Mouse (Mus musculus) C2C12 (cell line): ENCODE results near the gene Colca2. TPM values are rescaled to one million over a fixed set of nuclear protein-coding genes. Genes with fewer than 3 reads are reported as not detected.

Source experiments
- H3K27me3 ChIP-seq: one replicate; pipeline ENCODE4 v1.6.1; 2011; ENCODE audit not compliant: control insufficient read depth, insufficient read depth, insufficient read length
- H3K36me3 ChIP-seq: one replicate; pipeline ENCODE4 v1.6.1; 2011; ENCODE audit not compliant: control insufficient read depth, insufficient read depth
- H3K4me3 ChIP-seq: one replicate; pipeline ENCODE4 v1.5.1; 2011; ENCODE audit warnings: mild to moderate bottlenecking, control low read depth; ENCODE audit not compliant: poor library complexity, insufficient read depth, severe bottlenecking
- H3K79me2 ChIP-seq: one replicate; pipeline ENCODE4 v1.6.1; 2011; ENCODE audit not compliant: control insufficient read depth, insufficient read depth
- H3K79me3 ChIP-seq: one replicate; pipeline ENCODE4 v1.6.1; 2011; ENCODE audit warnings: low read depth, control low read depth
- H3ac ChIP-seq: one replicate; pipeline ENCODE3; 2011; ENCODE audit warnings: low read depth; ENCODE audit not compliant: control insufficient read depth, insufficient read length
- CEBPB ChIP-seq: IDR thresholded peaks from one replicate; pipeline ENCODE4 v1.6.1; 2011; ENCODE audit warnings: low read depth, mild to moderate bottlenecking, control low read depth, moderate library complexity
- CTCF ChIP-seq: IDR thresholded peaks from one replicate; pipeline ENCODE4 v1.5.1; 2011; ENCODE audit not compliant: control insufficient read depth, insufficient read depth, insufficient read length
- FOSL1 ChIP-seq: IDR thresholded peaks from one replicate; pipeline ENCODE4 v1.8.0; 2011; ENCODE audit warnings: mild to moderate bottlenecking, low read length; ENCODE audit not compliant: poor library complexity, insufficient read depth, severe bottlenecking
- MAX ChIP-seq: IDR thresholded peaks from one replicate; pipeline ENCODE4 v1.6.1; 2011; ENCODE audit warnings: mild to moderate bottlenecking, control low read depth
- MYOD1 ChIP-seq: IDR thresholded peaks from one replicate; pipeline ENCODE4 v1.6.1; 2011; ENCODE audit warnings: low read depth; ENCODE audit not compliant: control insufficient read depth, insufficient read length
- MYOG ChIP-seq: IDR thresholded peaks from one replicate; pipeline ENCODE4 v1.6.1; 2011; ENCODE audit not compliant: control insufficient read depth, insufficient read length; ENCODE audit errors: extremely low read depth
- USF1 ChIP-seq: IDR thresholded peaks from one replicate; pipeline ENCODE4 v1.6.1; 2011; ENCODE audit warnings: low read depth, mild to moderate bottlenecking, control low read depth, moderate library complexity
- long read RNA-seq, 2 experiments: library from polyadenylated mRNA; unstranded; transcript quantifications; one replicate each; pipeline ENCODE4 v2.0.0; 2019 to 2020
- polyA plus RNA-seq: library from polyadenylated mRNA; unstranded; fragments of >200 nt; fragmentation: generic; extraction: Trizol; gene quantifications from one replicate; pipeline ENCODE4 v1.2.1, GENCODE M21; 2012; ENCODE audit warnings: missing spikeins

The Colca2 gene
- 0.20 TPM for polyA plus RNA-seq
- long read RNA-seq, experiment 1, partial matches to known transcripts, result 0 of 1 reads
- long read RNA-seq, experiment 1, other reads (novel, unspliced or antisense), result 0 of 1 reads
- long read RNA-seq, experiment 2, result 0 reads

DNA sequence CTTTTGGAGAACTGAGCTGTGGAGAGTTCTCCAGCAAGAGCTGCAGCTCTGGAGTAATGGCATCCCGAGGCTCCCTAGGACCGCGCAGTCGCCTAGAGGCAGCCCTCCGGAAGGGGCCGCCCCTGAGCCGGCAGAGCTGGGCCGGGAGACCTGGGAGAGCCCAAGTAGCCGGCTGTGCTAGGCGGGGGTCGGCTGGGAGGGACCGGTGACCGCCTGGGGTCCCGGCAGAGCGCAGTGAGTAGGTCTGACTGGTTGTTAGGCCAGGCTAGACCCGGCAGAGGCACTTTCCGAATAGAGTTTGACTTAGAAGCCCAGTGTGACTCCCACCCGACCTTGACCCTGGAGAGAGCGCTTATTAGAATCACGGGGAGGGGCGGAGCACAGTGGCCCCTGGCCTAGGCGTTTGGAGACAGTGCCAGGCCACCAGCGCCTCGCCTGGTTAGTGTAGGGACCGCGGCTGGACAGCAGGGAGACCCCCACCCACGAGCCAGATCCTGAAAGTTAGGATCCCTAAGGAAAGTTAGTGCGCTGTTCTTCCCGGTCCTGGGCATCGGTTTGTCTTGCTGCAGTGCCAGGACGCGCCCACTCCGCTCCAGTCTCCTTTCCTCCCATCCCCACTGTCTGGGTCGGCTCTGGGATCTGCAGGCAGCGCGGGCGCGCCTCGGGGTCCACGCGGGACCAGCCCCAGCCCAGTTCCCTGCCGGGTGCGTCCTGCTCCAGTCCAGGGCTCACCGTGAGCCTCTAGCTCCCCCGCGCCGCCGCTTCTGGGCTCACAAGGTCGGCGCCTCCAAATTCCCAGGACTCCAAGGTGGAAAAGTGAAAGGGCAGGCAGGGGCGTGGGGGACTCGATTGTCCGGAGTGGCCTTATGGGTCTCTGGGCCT lies at the start of gene Colca2:
Gene Colca2 (minus strand): TSS at position 70 of the 882 bp plus-strand sequence.
- H3K36me3 ChIP-seq, result no peaks in the 10 kb centered on the region
- H3K4me3 ChIP-seq, result peak within 1 kb of the TSS; percentile 6
- TF ChIP-seq MYOG (no peak), MYOD1 (no peak), FOSL1 (no peak), MAX (no peak), CTCF (peak; percentile 32)
- peaks cover 5% of the 10 kb centered on the region for H3K27me3 ChIP-seq
- H3ac ChIP-seq, result peak within 1 kb of the TSS; percentile 44
- H3K79me2 ChIP-seq, result no peaks in the 10 kb centered on the region
- no peaks in the 10 kb centered on the region for H3K79me3 ChIP-seq

DNA sequence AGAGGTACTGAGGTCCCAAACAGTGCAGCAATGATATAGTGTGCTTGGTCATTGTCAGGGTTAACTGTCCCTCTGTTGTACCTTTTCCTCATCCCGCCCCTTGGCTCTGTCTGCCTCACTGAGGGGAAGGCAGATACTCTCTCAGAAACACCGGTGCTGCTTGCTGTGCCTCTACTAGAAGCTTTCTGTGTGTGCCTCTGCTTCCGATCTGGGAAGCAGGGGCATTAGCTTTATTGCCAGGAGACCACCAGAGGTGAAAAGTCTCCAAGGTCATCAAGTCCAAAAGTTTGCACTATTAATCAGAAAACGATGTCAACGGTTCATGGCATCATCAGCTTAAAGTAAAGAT lies 49.2 kb upstream of the Colca2 start:
- Histone ChIP-seq H3K79me2 (no peaks in the 10 kb centered on the region), H3K27me3 (peaks cover 12% of the 10 kb centered on the region), H3K36me3 (no peaks in the 10 kb centered on the region), H3K79me3 (no peaks in the 10 kb centered on the region), H3K4me3 (no peak overlapping the region), H3ac (no peak overlapping the region)
- TF ChIP-seq USF1, result no peak
- TF ChIP-seq CTCF, result no peak
- TF ChIP-seq CEBPB, result no peak
- no peak for TF ChIP-seq MYOD1

DNA sequence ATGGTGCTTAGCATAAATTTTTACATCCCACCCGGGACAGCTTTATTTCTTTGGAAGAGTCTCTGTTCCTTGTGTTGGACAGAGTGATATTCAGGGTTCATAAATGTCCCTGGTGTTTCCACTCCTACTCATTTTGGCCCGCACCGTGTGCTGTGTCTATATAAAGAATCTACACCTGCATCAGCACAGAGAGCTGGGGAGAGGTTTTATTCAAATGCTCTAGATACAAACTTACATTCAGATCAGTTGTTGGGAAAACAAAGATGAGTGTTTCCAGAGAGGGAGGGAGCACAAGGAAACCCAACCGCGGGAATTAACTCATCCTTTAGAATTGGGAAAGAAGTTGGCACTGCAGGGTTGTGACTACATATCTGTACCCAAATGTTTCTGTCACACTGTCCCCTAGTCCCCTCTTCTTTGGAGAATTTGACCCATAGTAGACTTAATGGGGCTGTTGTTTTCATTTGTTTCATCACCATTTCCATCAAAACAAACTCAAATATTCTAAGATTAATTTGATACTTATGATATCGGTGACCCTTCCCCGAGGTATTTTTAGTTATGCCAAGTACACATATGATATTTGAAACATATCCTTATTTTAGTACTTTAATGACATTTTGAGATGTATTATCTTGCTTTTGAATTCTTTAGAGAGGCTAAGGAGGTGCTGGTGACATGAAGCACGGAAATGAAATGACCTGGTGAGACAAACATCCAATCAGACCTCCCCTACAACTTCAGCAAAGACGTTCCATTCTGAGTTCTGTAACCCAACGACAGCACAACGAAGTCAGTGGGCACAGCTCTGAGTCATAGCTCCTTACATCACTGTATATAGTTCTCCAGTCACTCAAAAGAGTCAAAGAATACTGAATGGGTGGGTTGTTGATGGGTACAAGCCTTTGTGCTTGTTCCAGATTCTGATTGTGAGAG lies 48.5 kb upstream of the Colca2 start:
- no peaks in the 10 kb centered on the region for H3K36me3 ChIP-seq

DNA sequence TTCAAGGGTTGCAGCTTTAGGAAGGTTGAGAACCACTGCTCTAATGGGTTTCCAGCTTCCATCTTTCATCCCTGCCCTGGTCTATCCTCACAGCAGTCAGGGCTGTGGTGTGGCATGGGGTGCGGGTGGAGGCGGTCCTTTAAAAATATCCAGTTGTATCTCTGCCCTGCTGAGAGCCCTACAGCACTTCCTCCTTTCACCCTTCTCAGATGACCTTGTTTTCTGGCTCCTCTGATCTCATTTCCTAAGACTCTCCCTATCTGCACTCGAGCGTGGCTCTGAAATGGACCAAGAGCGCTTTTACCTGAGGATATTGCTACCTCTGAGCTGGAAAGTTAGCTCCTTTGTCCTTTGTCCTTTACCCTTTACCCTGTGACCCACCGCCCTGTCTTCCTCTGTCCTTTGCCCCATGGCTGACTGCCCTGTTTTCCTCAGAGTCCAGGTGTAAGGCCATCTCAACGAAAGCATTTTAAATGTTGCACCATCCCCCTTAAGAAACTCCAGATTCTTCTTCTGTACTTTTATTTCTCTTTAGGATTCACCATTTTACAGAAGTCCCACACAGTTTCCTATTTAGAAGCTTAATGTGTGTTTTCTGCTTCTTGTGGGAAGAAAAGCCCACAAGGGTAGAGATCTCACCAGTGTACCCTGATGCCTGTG lies 46.2 kb upstream of the Colca2 start:
- Histone ChIP-seq H3K79me2 (no peaks in the 10 kb centered on the region), H3K79me3 (no peaks in the 10 kb centered on the region), H3K27me3 (peaks cover 7% of the 10 kb centered on the region), H3ac (no peak overlapping the region), H3K4me3 (no peak overlapping the region), H3K36me3 (no peaks in the 10 kb centered on the region)
- TF ChIP-seq FOSL1 (no peak), USF1 (no peak), MYOD1 (no peak), MAX (no peak)

More for the DNA sequence above, 48.5 kb upstream of the Colca2 start:
- Histone ChIP-seq H3K79me2 (no peaks in the 10 kb centered on the region), H3K4me3 (no peak overlapping the region), H3ac (no peak overlapping the region), H3K27me3 (peaks cover 16% of the 10 kb centered on the region), H3K79me3 (no peaks in the 10 kb centered on the region)
- TF ChIP-seq CTCF (no peak), CEBPB (no peak), FOSL1 (no peak), MYOD1 (no peak), MYOG (no peak), MAX (no peak), USF1 (no peak)

DNA sequence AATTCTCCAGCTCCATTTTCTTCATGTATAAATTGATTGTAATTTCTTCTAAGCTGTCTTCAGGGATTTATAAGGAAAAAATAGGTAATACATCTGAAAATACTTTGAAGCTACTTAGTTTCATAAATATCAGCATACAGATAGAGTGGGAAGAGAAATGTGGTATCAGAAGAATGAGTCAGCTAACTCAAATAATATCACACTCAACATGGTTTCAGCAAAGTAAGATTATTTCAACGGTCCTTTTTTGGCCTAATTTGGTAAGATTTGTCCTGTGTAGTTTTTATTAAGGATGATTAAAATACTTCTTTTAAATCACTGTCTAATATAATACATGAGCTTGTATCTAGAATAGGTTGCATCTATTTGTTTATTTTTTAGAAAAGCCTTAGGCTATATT lies 41.7 kb upstream of the Colca2 start:
- Histone ChIP-seq H3K36me3 (no peaks in the 10 kb centered on the region), H3K79me3 (no peaks in the 10 kb centered on the region), H3K4me3 (no peak overlapping the region), H3K79me2 (no peaks in the 10 kb centered on the region), H3K27me3 (peaks cover 22% of the 10 kb centered on the region), H3ac (no peak overlapping the region)
- TF ChIP-seq FOSL1, result no peak
